Mouse (Mus musculus): ENCODE data around the gene Klf3. TPM values are rescaled to one million over a fixed set of nuclear protein-coding genes. Genes with fewer than 3 reads are reported as not detected.

The Klf3 gene
- polyA plus RNA-seq, 1 experiment = 47.0 TPM

DNA sequence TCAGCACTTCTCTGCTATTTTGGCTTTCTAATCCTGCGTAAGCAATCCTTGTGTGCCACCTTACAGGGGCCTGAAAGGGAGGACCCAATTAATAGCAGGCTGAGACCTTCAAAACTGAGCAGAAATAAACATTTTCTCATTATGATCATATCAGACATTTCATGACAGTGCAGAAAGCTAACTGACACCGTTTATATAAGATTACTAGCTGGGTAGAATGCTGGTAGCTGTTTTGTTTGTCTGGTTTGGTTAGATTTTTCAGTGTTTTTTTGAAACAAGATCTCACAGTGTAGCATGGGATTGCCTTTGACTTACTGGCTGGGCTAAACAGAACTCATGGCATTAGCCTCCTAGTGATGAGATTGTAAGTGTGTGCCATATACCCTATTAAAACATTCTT is 23.9 kb upstream of the Klf3 start:
- Histone ChIP-seq H3K27me3 (replicated peaks; ENCODE audit: control insufficient read depth, insufficient read depth, low read length) (no peaks in the 10 kb centered on the region), H3K4me3 (ENCODE audit: insufficient read depth, low read depth, low read length) (no peak overlapping the region), H3K4me1 (ENCODE audit: control insufficient read depth, insufficient read depth, low read length) (no peaks in the 10 kb centered on the region), H3K36me3 (ENCODE audit: control insufficient read depth, insufficient read depth, low read length) (no peaks in the 10 kb centered on the region), H3K27ac (ENCODE audit: insufficient read depth, low read depth, low read length) (no peak overlapping the region)
- TF ChIP-seq CTCF (conservative IDR thresholded peaks at IDR 0.05; ENCODE audit: insufficient read depth, insufficient read length, low read depth, low read length) (no peak), POLR2A (IDR thresholded peaks at IDR 0.05; ENCODE audit: low read depth, low read length) (no peak)
- 83% methylated on average over 2 of the region's 2 CpGs for WGBS
- no peak for DNase-seq

DNA sequence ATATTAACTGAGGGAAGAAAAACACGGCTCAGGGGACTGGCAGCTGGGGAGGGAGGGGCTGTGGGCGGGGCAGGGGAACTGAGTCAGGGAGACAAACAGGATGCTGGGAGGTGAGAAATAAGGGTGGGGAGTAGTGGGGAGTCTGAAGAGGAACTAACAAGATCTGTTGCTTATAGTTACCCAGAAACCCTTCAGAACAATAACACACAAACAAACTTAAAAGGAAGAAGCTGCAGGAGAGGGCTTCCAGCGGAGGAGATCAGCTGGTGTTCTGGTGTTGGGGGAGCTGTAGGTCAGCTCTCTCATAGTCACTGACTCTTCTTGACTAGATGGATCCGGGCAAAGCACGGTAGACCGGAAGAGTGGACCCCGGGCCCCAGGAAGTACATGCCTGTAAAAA is 22.4 kb upstream of the Klf3 start:
- H3K27ac ChIP-seq (ENCODE audit: insufficient read depth, low read depth, low read length) = no peak overlapping the region
- WGBS = 70% methylated on average over 7 of the region's 7 CpGs
- TF ChIP-seq POLR2A (IDR thresholded peaks at IDR 0.05; ENCODE audit: low read depth, low read length) (no peak), CTCF (conservative IDR thresholded peaks at IDR 0.05; ENCODE audit: insufficient read depth, insufficient read length, low read depth, low read length) (no peak)
- H3K27me3 ChIP-seq (replicated peaks; ENCODE audit: control insufficient read depth, insufficient read depth, low read length) = no peaks in the 10 kb centered on the region
- H3K4me3 ChIP-seq (ENCODE audit: insufficient read depth, low read depth, low read length) = no peak overlapping the region
- no peaks in the 10 kb centered on the region for H3K4me1 ChIP-seq (ENCODE audit: control insufficient read depth, insufficient read depth, low read length)
- no peak for DNase-seq
- H3K36me3 ChIP-seq (ENCODE audit: control insufficient read depth, insufficient read depth, low read length) = no peaks in the 10 kb centered on the region

- Histone ChIP-seq H3K36me3 (ENCODE audit: control insufficient read depth, insufficient read depth, low read length) (no peaks in the 10 kb centered on the region), H3K4me3 (ENCODE audit: insufficient read depth, low read depth, low read length) (no peak overlapping the region), H3K27me3 (replicated peaks; ENCODE audit: control insufficient read depth, insufficient read depth, low read length) (no peaks in the 10 kb centered on the region), H3K27ac (ENCODE audit: insufficient read depth, low read depth, low read length) (no peak overlapping the region), H3K4me1 (ENCODE audit: control insufficient read depth, insufficient read depth, low read length) (no peaks in the 10 kb centered on the region)
- 100% methylated on average over 1 of the region's 1 CpGs for WGBS
- no peak for TF ChIP-seq POLR2A (IDR thresholded peaks at IDR 0.05; ENCODE audit: low read depth, low read length)
- no peak for TF ChIP-seq CTCF (conservative IDR thresholded peaks at IDR 0.05; ENCODE audit: insufficient read depth, insufficient read length, low read depth, low read length)
- DNase-seq = no peak
These were observed 15.0 kb upstream of the Klf3 start for GRCm38 (mm10) chr5:64788175-64788574.

GRCm38 (mm10) chr5:64798209-64798608 is 5.0 kb upstream of the Klf3 start:
- Histone ChIP-seq H3K27me3 (replicated peaks; ENCODE audit: control insufficient read depth, insufficient read depth, low read length) (no peaks in the 10 kb centered on the region), H3K4me3 (ENCODE audit: insufficient read depth, low read depth, low read length) (no peak overlapping the region), H3K4me1 (ENCODE audit: control insufficient read depth, insufficient read depth, low read length) (no peaks in the 10 kb centered on the region), H3K36me3 (ENCODE audit: control insufficient read depth, insufficient read depth, low read length) (no peaks in the 10 kb centered on the region), H3K27ac (ENCODE audit: insufficient read depth, low read depth, low read length) (no peak overlapping the region)
- WGBS = 83% methylated on average over 4 of the region's 4 CpGs
- no peak for TF ChIP-seq CTCF (conservative IDR thresholded peaks at IDR 0.05; ENCODE audit: insufficient read depth, insufficient read length, low read depth, low read length)
- TF ChIP-seq POLR2A (IDR thresholded peaks at IDR 0.05; ENCODE audit: low read depth, low read length) = no peak
- no peak for DNase-seq

GRCm38 (mm10) chr5:64801545-64801944 is 1.6 kb upstream of the Klf3 start:
- 87% methylated on average over 2 of the region's 2 CpGs for WGBS
- Histone ChIP-seq H3K27me3 (replicated peaks; ENCODE audit: control insufficient read depth, insufficient read depth, low read length) (no peaks in the 10 kb centered on the region), H3K27ac (ENCODE audit: insufficient read depth, low read depth, low read length) (no peak overlapping the region), H3K36me3 (ENCODE audit: control insufficient read depth, insufficient read depth, low read length) (no peaks in the 10 kb centered on the region), H3K4me1 (ENCODE audit: control insufficient read depth, insufficient read depth, low read length) (peaks cover 9% of the 10 kb centered on the region), H3K4me3 (ENCODE audit: insufficient read depth, low read depth, low read length) (no peak overlapping the region)
- TF ChIP-seq CTCF (conservative IDR thresholded peaks at IDR 0.05; ENCODE audit: insufficient read depth, insufficient read length, low read depth, low read length) (no peak), POLR2A (IDR thresholded peaks at IDR 0.05; ENCODE audit: low read depth, low read length) (no peak)
- no peak for DNase-seq

GRCm38 (mm10) chr5:64802143-64802542 is 1.0 kb upstream of the Klf3 start:
- 37% methylated on average over 8 of the region's 8 CpGs for WGBS
- Histone ChIP-seq H3K4me3 (ENCODE audit: insufficient read depth, low read depth, low read length) (peak overlapping the region; percentile 43), H3K4me1 (ENCODE audit: control insufficient read depth, insufficient read depth, low read length) (peaks cover 11% of the 10 kb centered on the region), H3K36me3 (ENCODE audit: control insufficient read depth, insufficient read depth, low read length) (no peaks in the 10 kb centered on the region), H3K27ac (ENCODE audit: insufficient read depth, low read depth, low read length) (peak overlapping the region; percentile 53), H3K27me3 (replicated peaks; ENCODE audit: control insufficient read depth, insufficient read depth, low read length) (no peaks in the 10 kb centered on the region)
- no peak for DNase-seq
- TF ChIP-seq CTCF (conservative IDR thresholded peaks at IDR 0.05; ENCODE audit: insufficient read depth, insufficient read length, low read depth, low read length) = no peak
- no peak for TF ChIP-seq POLR2A (IDR thresholded peaks at IDR 0.05; ENCODE audit: low read depth, low read length)

DNA sequence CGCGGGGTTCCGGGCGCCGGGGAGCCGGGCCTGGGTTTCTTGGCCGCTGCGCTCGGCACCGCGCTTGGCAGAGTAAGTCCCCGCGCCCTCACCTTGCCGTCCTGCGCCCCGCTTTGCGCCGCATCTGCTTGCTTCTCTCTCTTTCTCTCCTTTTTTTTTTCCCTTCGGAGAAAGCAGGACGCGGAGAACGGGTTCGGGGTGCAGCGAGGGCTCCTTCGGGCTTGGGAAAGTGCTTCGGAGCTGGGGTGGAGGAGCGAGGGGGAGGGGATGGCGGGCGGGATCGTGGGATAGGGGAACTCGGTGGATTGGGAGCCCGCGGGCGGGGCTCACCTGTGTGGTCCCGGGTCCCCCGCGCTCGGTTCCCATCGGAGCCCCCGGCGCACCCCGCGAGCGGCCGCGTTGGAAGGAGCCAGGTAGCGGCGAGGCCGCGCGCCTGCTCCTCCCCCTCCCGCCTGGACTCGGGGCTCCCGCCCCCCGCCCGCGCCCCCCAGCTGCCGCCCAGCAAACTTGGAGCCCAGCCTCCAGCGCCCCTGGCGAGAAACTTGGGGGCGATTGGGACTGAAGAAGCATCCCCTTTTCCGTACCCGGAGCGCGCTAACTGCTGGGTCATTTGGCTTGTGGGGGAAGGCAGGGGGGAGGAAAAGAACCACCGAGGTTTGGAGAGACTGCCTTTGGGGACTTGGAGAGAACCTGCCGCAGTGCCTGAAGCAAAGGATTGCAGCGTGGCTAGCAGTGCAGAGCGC is 703 bp downstream of the Klf3 start:
- H3K4me3 ChIP-seq (ENCODE audit: insufficient read depth, low read depth, low read length) = peak overlapping the region; percentile 97
- no peaks in the 10 kb centered on the region for H3K36me3 ChIP-seq (ENCODE audit: control insufficient read depth, insufficient read depth, low read length)
- no peak for TF ChIP-seq POLR2A (IDR thresholded peaks at IDR 0.05; ENCODE audit: low read depth, low read length)
- no peak for TF ChIP-seq CTCF (conservative IDR thresholded peaks at IDR 0.05; ENCODE audit: insufficient read depth, insufficient read length, low read depth, low read length)
- H3K27me3 ChIP-seq (replicated peaks; ENCODE audit: control insufficient read depth, insufficient read depth, low read length) = no peaks in the 10 kb centered on the region
- DNase-seq = peak; percentile 49
- H3K27ac ChIP-seq (ENCODE audit: insufficient read depth, low read depth, low read length) = peak overlapping the region; percentile 99
- WGBS = under 1% methylated on average over 67 of the region's 69 CpGs
- peaks cover 19% of the 10 kb centered on the region for H3K4me1 ChIP-seq (ENCODE audit: control insufficient read depth, insufficient read depth, low read length)
